Mouse (Mus musculus) T-helper 1 cell (primary cell): Measurements from ENCODE around the gene Usp37.
"Not testable (repeated sequence)": the region's sequence is repeated elsewhere in the genome, so short reads cannot be mapped to it uniquely, and the experiment has no call there.

Experiments used
- in situ Hi-C: fragments of 300-600 bp; cut with MboI, MseI; formaldehyde crosslinking; loops from one replicate; pipeline ENCODE4 v1.15.1; 2025; ENCODE audit warnings: high pct_unique_total_duplicates

Usp37 gene

GRCm38 (mm10) chr1:74544184-74544583 lies at the start of gene Usp37:
Gene Usp37 (minus strand): TSS chr1:74544284.
- in situ Hi-C loops, result no loop called here

GRCm38 (mm10) chr1:74587773-74588445 lies 43.8 kb upstream of the Usp37 start, which contains the start of the genes Zfp142 and Bcs1l:
Gene Zfp142 (minus strand): TSS chr1:74588246.
Gene Bcs1l (plus strand): TSS chr1:74588289.
- in situ Hi-C loops, result no loop called here

- in situ Hi-C loops, result no loop called here
These were observed 43.2 kb upstream of the Usp37 start for GRCm38 (mm10) chr1:74587233-74587772.

GRCm38 (mm10) chr1:74584616-74585398 lies 40.7 kb upstream of the Usp37 start:
- in situ Hi-C loops, result no loop called here

- in situ Hi-C loops, result no loop called here
These were observed 38.5 kb upstream of the Usp37 start for GRCm38 (mm10) chr1:74582621-74583020.

GRCm38 (mm10) chr1:74569739-74570719 lies 25.9 kb upstream of the Usp37 start:
- in situ Hi-C loops, result no loop called here

GRCm38 (mm10) chr1:74565834-74566233 lies 21.8 kb upstream of the Usp37 start:
- in situ Hi-C loops, result no loop called here

GRCm38 (mm10) chr1:74559061-74559460 lies 15.0 kb upstream of the Usp37 start:
- in situ Hi-C loops, result loop anchor here (10.0 kb wide), 1 partner anchor 716 kb away; the partner anchor contains the start of gene Resp18

GRCm38 (mm10) chr1:74542451-74542961 lies 1.6 kb downstream of the Usp37 start, which contains the start of gene Plcd4:
Gene Plcd4 (plus strand): TSS chr1:74542888.
- in situ Hi-C loops, result no loop called here

- in situ Hi-C loops, result no loop called here
These were observed 5.4 kb downstream of the Usp37 start for GRCm38 (mm10) chr1:74538650-74539049.

- in situ Hi-C loops, result no loop called here
These were observed 15.5 kb downstream of the Usp37 start for GRCm38 (mm10) chr1:74528589-74528988.

- in situ Hi-C loops, result no loop called here
These were observed 19.3 kb downstream of the Usp37 start for GRCm38 (mm10) chr1:74524746-74525145.

- in situ Hi-C loops, result no loop called here
These were observed 24.2 kb downstream of the Usp37 start for GRCm38 (mm10) chr1:74519875-74520274.

- in situ Hi-C loops, result not testable (repeated sequence)
These were observed 31.1 kb downstream of the Usp37 start for GRCm38 (mm10) chr1:74512999-74513398.

GRCm38 (mm10) chr1:74511306-74511705 lies 32.8 kb downstream of the Usp37 start:
- in situ Hi-C loops, result no loop called here

- in situ Hi-C loops, result no loop called here
These were observed 36.3 kb downstream of the Usp37 start for GRCm38 (mm10) chr1:74507780-74508179.

- in situ Hi-C loops, result no loop called here
These were observed 37.6 kb downstream of the Usp37 start for GRCm38 (mm10) chr1:74506471-74506881.

- in situ Hi-C loops, result no loop called here
These were observed 38.2 kb downstream of the Usp37 start, which contains the start of gene Cnot9 for GRCm38 (mm10) chr1:74505721-74506464. Gene Cnot9 (plus strand): TSS chr1:74506058.

GRCm38 (mm10) chr1:74505393-74505720 lies 38.7 kb downstream of the Usp37 start:
- in situ Hi-C loops, result no loop called here

- in situ Hi-C loops, result no loop called here
These were observed 43.0 kb downstream of the Usp37 start for GRCm38 (mm10) chr1:74501106-74501505.
